Mouse (Mus musculus): ENCODE measurements around the gene Mkrn2os.

The Mkrn2os gene

GRCm38 (mm10) chr6:115583430-115584125 lies 8.8 kb downstream of the Mkrn2os start:
- no peak for DNase-seq (ENCODE audit: low read depth, low spot score)

GRCm38 (mm10) chr6:115582328-115583115 lies 9.9 kb downstream of the Mkrn2os start:
- DNase-seq (ENCODE audit: low read depth, low spot score), result no peak

- DNase-seq (ENCODE audit: low read depth, low spot score), result no peak
Measured at GRCm38 (mm10) chr6:115580810-115581209, 11.6 kb downstream of the Mkrn2os start.

- DNase-seq (ENCODE audit: low read depth, low spot score), result no peak
Measured at GRCm38 (mm10) chr6:115577941-115578340, 14.4 kb downstream of the Mkrn2os start.

- DNase-seq (ENCODE audit: low read depth, low spot score), result no peak
Measured at GRCm38 (mm10) chr6:115577407-115577806, 15.0 kb downstream of the Mkrn2os start.

GRCm38 (mm10) chr6:115574171-115574570 lies 18.2 kb downstream of the Mkrn2os start:
- no peak for DNase-seq (ENCODE audit: low read depth, low spot score)

- no peak for DNase-seq (ENCODE audit: low read depth, low spot score)
Measured at GRCm38 (mm10) chr6:115565479-115566045, 26.8 kb downstream of the Mkrn2os start.

GRCm38 (mm10) chr6:115559651-115560632 lies 32.4 kb downstream of the Mkrn2os start:
- DNase-seq (ENCODE audit: low read depth, low spot score), result no peak

- no peak for DNase-seq (ENCODE audit: low read depth, low spot score)
Measured at GRCm38 (mm10) chr6:115558176-115558575, 34.2 kb downstream of the Mkrn2os start.

GRCm38 (mm10) chr6:115555485-115555884 lies 36.9 kb downstream of the Mkrn2os start:
- DNase-seq (ENCODE audit: low read depth, low spot score), result no peak

- DNase-seq (ENCODE audit: low read depth, low spot score), result no peak
Measured at GRCm38 (mm10) chr6:115546276-115546675, 46.1 kb downstream of the Mkrn2os start.

- DNase-seq (ENCODE audit: low read depth, low spot score), result peak; percentile 88
Measured at GRCm38 (mm10) chr6:115544442-115544970, 47.9 kb downstream of the Mkrn2os start, which contains the start of gene Tsen2. TSS of gene Tsen2 (plus strand) at chr6:115544664.

GRCm38 (mm10) chr6:115542341-115542740 lies 50.0 kb downstream of the Mkrn2os start:
- DNase-seq (ENCODE audit: low read depth, low spot score), result no peak

GRCm38 (mm10) chr6:115541676-115542275 lies 50.6 kb downstream of the Mkrn2os start:
- no peak for DNase-seq (ENCODE audit: low read depth, low spot score)

- peak; percentile 55 for DNase-seq (ENCODE audit: low read depth, low spot score)
Measured at GRCm38 (mm10) chr6:115538645-115539429, 53.5 kb downstream of the Mkrn2os start.

- DNase-seq (ENCODE audit: low read depth, low spot score), result no peak
Measured at GRCm38 (mm10) chr6:115536169-115536568, 56.2 kb downstream of the Mkrn2os start.

GRCm38 (mm10) chr6:115534617-115535016 lies 57.8 kb downstream of the Mkrn2os start:
- no peak for DNase-seq (ENCODE audit: low read depth, low spot score)
